Mouse (Mus musculus): ENCODE data around the gene Togaram1. TPM values are rescaled to one million over a fixed set of nuclear protein-coding genes. Genes with fewer than 3 reads are reported as not detected.

The Togaram1 gene
- polyA plus RNA-seq, 1 experiment from 2014 or later, result 28.0 TPM

- Histone ChIP-seq H3K9me3 (no peaks in the 10 kb centered on the region), H3K4me3 (replicated peaks) (no peak overlapping the region), H3K36me3 (peaks cover 9% of the 10 kb centered on the region), H3K9ac (no peak overlapping the region), H3K27me3 (replicated peaks) (no peaks in the 10 kb centered on the region), H3K4me1 (replicated peaks) (no peaks in the 10 kb centered on the region), H3K4me2 (replicated peaks) (no peak overlapping the region), H3K27ac (no peak overlapping the region)
- no peak for ATAC-seq
- 53% methylated on average over 2 of the region's 2 CpGs for WGBS
Measured at GRCm38 (mm10) chr12:65065241-65065640, 99.6 kb downstream of the Togaram1 start.

- 55% methylated on average over 3 of the region's 3 CpGs for WGBS
- Histone ChIP-seq H3K27ac (no peak overlapping the region), H3K9ac (no peak overlapping the region), H3K27me3 (replicated peaks) (no peaks in the 10 kb centered on the region), H3K36me3 (peaks cover 6% of the 10 kb centered on the region), H3K4me3 (replicated peaks) (no peak overlapping the region), H3K4me1 (replicated peaks) (no peaks in the 10 kb centered on the region), H3K4me2 (replicated peaks) (no peak overlapping the region), H3K9me3 (no peaks in the 10 kb centered on the region)
- ATAC-seq, result no peak
Measured at GRCm38 (mm10) chr12:65066234-65066633, 100.6 kb downstream of the Togaram1 start.

- H3K4me1 ChIP-seq (replicated peaks), result no peaks in the 10 kb centered on the region
- no peaks in the 10 kb centered on the region for H3K27me3 ChIP-seq (replicated peaks)
- H3K9ac ChIP-seq, result no peak overlapping the region
- ATAC-seq, result no peak
- no peak overlapping the region for H3K4me3 ChIP-seq (replicated peaks)
- no peaks in the 10 kb centered on the region for H3K9me3 ChIP-seq
- H3K36me3 ChIP-seq, result peaks cover 4% of the 10 kb centered on the region
- 63% methylated on average over 4 of the region's 4 CpGs for WGBS
- no peak overlapping the region for H3K27ac ChIP-seq
- H3K4me2 ChIP-seq (replicated peaks), result no peak overlapping the region
Measured at GRCm38 (mm10) chr12:65068409-65068808, 102.8 kb downstream of the Togaram1 start.

Other genes starting within 250 kb of the Togaram1 start
- 3.3 and 3.4 TPM in 2 replicates for gene Gm527, start 47.9 kb upstream of the Togaram1 start, polyA plus RNA-seq (2015; fragmentation: Nextera tagmentation; extraction: Ambion mirVana)
- gene Klhl28, start 270 bp upstream of the Togaram1 start, polyA plus RNA-seq (2015; fragmentation: Nextera tagmentation; extraction: Ambion mirVana), result 10.0 and 10.7 TPM in 2 replicates
- 40.4 and 48.1 TPM in 2 replicates for gene Prpf39, start 70.5 kb downstream of the Togaram1 start, polyA plus RNA-seq (2015; fragmentation: Nextera tagmentation; extraction: Ambion mirVana)
- gene Fkbp3, start 108.2 kb downstream of the Togaram1 start, polyA plus RNA-seq (2015; fragmentation: Nextera tagmentation; extraction: Ambion mirVana), result 340 and 409 TPM in 2 replicates
- gene Fancm, start 109.8 kb downstream of the Togaram1 start, polyA plus RNA-seq (2015; fragmentation: Nextera tagmentation; extraction: Ambion mirVana), result 6.7 and 8.2 TPM in 2 replicates
- 41.8 and 50.4 TPM in 2 replicates for gene Mis18bp1, start 206.8 kb downstream of the Togaram1 start, polyA plus RNA-seq (2015; fragmentation: Nextera tagmentation; extraction: Ambion mirVana)